Mouse (Mus musculus) embryonic facial prominence, embryonic 14.5 days (tissue): ENCODE data around the gene Dcpp3. TPM values are rescaled to one million over a fixed set of nuclear protein-coding genes. Genes with fewer than 3 reads are reported as not detected.
A peak's percentile ranks its signal among the peaks of the same experiment; 100 is the strongest.
"Not testable (repeated sequence)": the region's sequence is repeated elsewhere in the genome, so short reads cannot be mapped to it uniquely, and the experiment has no call there.

Experiments used
- ATAC-seq: fragments of 200-750 bp; cut with Nextera tagmentation; 2 replicates; pipeline ENCODE4 v1.8.0; 2017; ENCODE audit warnings: low read depth, moderate number of reproducible peaks, moderate TSS enrichment
- DNase-seq: peaks from one replicate; pipeline ENCODE4 v3.0.0-alpha.2; 2015; ENCODE audit warnings: low spot score
- H3K27ac ChIP-seq: fragments of 300-500 bp; sonication (generic); replicated peaks from 2 replicates; pipeline ENCODE4 v1.5.1; 2014; ENCODE audit warnings: low read depth, mild to moderate bottlenecking, low read length, moderate library complexity
- H3K27me3 ChIP-seq: fragments of 300-500 bp; sonication (generic); replicated peaks from 2 replicates; pipeline ENCODE4 v1.6.1; 2014; ENCODE audit warnings: low read length; ENCODE audit not compliant: control insufficient read depth, insufficient read depth
- H3K36me3 ChIP-seq: fragments of 300-500 bp; sonication (generic); 2 replicates; pipeline ENCODE4 v1.6.1; 2014; ENCODE audit warnings: low read length, mixed read lengths; ENCODE audit not compliant: control insufficient read depth, insufficient read depth
- H3K4me1 ChIP-seq: fragments of 300-500 bp; sonication (generic); 2 replicates; pipeline ENCODE4 v1.6.1; 2014; ENCODE audit warnings: antibody characterized with exemption, low read length; ENCODE audit not compliant: control insufficient read depth, insufficient read depth
- H3K4me2 ChIP-seq: fragments of 300-500 bp; sonication (generic); 2 replicates; pipeline ENCODE4 v1.6.1; 2014; ENCODE audit warnings: low read depth, mild to moderate bottlenecking, low read length, moderate library complexity, mixed read lengths
- H3K4me3 ChIP-seq: fragments of 300-500 bp; sonication (generic); 2 replicates; pipeline ENCODE4 v1.5.1; 2014; ENCODE audit warnings: low read depth, mild to moderate bottlenecking, low read length
- H3K9ac ChIP-seq: fragments of 300-500 bp; sonication (generic); 2 replicates; pipeline ENCODE4 v1.6.1; 2014; ENCODE audit warnings: low read depth, mild to moderate bottlenecking, low read length, moderate library complexity, mixed read lengths
- H3K9me3 ChIP-seq: fragments of 300-500 bp; sonication (generic); 2 replicates; pipeline ENCODE4 v1.6.1; 2016; ENCODE audit warnings: low read length; ENCODE audit not compliant: control insufficient read depth
- WGBS: fragments of 180-500 bp; shearing (Covaris S2); extraction: QIAGEN DNeasy Blood & Tissue Kit; methylation state at CpG from one replicate; pipeline ENCODE4 v1.1.7; 2014; 5-methylcytosine and 5-hydroxymethylcytosine counted together
- polyA plus RNA-seq: library from polyadenylated mRNA; unstranded; fragments of >200 nt; fragmentation: Nextera tagmentation; extraction: Ambion mirVana; gene quantifications from 2 replicates; pipeline ENCODE4 v1.2.1, GENCODE M21; 2014

Dcpp3 gene
- polyA plus RNA-seq, 1 experiment from 2014 or later, result 15.6 TPM

DNA sequence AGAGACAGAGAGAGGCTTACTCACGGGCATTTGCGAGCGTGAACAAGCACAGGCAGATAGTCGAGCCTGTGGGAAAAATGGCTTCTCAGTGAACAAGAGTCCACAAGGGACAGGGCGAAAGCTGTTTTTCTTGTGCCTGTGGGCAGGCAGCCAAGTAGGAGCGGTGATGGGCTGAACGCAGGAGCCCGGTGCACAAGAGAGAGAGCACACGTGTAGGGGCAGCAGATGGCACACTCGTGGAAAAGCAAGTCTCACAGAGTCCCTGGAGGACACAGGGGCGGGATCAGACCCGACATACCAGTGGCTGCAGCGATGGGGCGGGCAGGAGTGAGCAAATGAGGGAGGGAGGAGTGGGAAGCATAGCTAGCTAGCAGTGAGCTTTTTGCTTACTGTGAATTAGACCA, 7.8 kb downstream of the Dcpp3 start:
- WGBS, result 0% methylated on average over 14 of the region's 14 CpGs
- H3K27me3 ChIP-seq, result no peaks in the 10 kb centered on the region
- no peaks in the 10 kb centered on the region for H3K36me3 ChIP-seq

DNA sequence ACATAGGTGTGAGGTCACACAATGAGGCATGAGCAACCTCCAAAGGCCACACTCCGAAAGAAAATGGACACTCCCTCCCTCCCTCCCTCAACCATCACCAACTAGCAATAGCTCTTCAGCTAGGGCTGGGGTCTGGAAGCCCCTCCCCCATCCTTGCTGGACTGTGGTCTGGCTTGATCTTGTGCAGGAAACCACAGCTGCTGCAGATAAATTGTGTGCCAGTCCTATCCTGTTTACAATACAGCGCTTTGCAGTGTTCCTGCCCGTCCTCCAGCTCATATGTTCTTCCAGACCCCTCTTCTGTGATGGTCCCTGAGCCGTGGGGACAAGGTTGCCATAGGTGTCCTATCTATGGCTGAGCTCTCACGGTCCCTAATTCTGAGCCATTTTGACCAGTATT, 13.9 kb downstream of the Dcpp3 start:
- no peak overlapping the region for H3K4me2 ChIP-seq
- no peaks in the 10 kb centered on the region for H3K9me3 ChIP-seq
- no peaks in the 10 kb centered on the region for H3K27me3 ChIP-seq
- WGBS, result 83% methylated on average over 5 of the region's 5 CpGs
- no peaks in the 10 kb centered on the region for H3K4me1 ChIP-seq
- no peak overlapping the region for H3K9ac ChIP-seq
- H3K36me3 ChIP-seq, result no peaks in the 10 kb centered on the region
- ATAC-seq (no peak), DNase-seq (no peak)
- no peak overlapping the region for H3K4me3 ChIP-seq
- H3K27ac ChIP-seq, result no peak overlapping the region

More for the DNA sequence above, 7.8 kb downstream of the Dcpp3 start:
- peak overlapping the region; percentile 72 for H3K9ac ChIP-seq
- peak; percentile 85 for ATAC-seq
- peak overlapping the region; percentile 92 for H3K27ac ChIP-seq
- H3K9me3 ChIP-seq, result no peaks in the 10 kb centered on the region
- peak overlapping the region; percentile 68 for H3K4me2 ChIP-seq
- H3K4me1 ChIP-seq, result peaks cover 5% of the 10 kb centered on the region
- H3K4me3 ChIP-seq, result peak overlapping the region; percentile 55
- DNase-seq, result peak; percentile 93

DNA sequence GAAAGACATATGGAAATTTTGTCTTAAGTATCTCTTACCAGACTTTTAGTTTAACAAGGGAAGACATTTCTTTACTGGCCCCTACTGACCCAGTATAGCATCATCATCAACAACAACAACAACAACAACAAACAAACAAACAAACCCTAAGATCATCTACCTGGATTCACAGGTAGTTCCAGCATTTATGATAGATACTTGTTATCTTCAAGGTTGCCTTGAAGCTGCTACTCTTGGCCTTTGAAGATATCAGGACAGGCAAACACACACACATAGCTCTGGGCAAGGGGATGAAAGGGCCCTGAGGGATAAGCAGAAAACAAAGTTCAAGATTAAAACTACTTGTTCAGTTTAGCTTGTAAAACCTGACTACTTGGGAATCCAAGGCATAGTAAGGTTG, 24.1 kb downstream of the Dcpp3 start, which contains the start of gene Sbp:
Sbp (plus strand) TSS at position 301 of the 400 bp plus-strand sequence.
- H3K9ac ChIP-seq, result no peak within 1 kb of the TSS
- no peaks in the 10 kb centered on the region for H3K4me1 ChIP-seq
- no peak within 1 kb of the TSS for H3K4me2 ChIP-seq
- H3K27ac ChIP-seq, result no peak within 1 kb of the TSS
- H3K27me3 ChIP-seq, result no peaks in the 10 kb centered on the region
- no peaks in the 10 kb centered on the region for H3K36me3 ChIP-seq
- no peak for DNase-seq
- no peak within 1 kb of the TSS for H3K4me3 ChIP-seq
- no peaks in the 10 kb centered on the region for H3K9me3 ChIP-seq
- ATAC-seq, result no peak

DNA sequence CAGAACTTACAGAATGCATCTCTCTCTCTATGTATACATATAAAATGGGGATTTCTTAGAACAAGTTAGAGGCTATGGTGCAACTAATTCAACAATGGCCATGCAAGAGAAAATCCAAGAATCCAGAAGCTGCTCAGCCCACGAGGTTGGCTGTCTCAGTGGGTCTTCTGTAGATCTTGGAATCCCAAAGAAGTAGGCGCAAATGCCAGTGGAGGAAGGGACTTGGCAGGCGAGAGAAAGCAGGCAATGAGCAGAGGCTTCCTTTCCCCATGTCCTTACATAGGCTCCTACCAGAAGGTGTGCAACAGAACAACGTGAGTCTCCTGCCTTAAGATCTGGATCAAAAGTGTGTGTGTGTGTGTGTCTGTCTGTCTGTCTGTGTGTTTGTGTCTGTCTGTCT, 30.2 kb downstream of the Dcpp3 start:
- WGBS, result 74% methylated on average over 4 of the region's 4 CpGs
- not testable (repeated sequence) for H3K4me2 ChIP-seq, H3K9ac ChIP-seq, H3K4me1 ChIP-seq, H3K9me3 ChIP-seq, H3K27me3 ChIP-seq, H3K27ac ChIP-seq, ATAC-seq, H3K4me3 ChIP-seq, H3K36me3 ChIP-seq, DNase-seq

DNA sequence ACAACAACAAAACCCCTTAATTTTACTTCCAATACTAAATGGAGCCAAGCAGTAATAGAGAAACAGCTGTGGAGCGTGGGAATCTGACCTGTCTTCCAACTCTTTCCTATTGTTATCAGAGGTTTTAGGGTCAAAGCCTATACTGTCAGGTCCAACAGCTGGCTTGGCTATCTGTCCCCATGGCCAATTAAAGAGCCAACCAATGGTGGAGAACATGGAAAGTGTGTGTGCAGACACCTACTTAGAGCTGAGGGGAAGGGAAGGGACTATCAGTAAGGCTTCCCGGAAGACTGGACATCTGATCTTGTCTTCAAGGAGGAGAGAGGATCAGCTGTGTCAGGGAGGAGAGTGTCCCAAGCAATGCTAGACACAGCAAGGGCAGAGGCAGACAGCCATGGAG, 31.8 kb downstream of the Dcpp3 start:
- no peak overlapping the region for H3K4me2 ChIP-seq
- H3K9ac ChIP-seq, result no peak overlapping the region
- H3K9me3 ChIP-seq, result no peaks in the 10 kb centered on the region
- no peaks in the 10 kb centered on the region for H3K36me3 ChIP-seq
- H3K27me3 ChIP-seq, result no peaks in the 10 kb centered on the region
- ATAC-seq (no peak), DNase-seq (no peak)
- H3K4me1 ChIP-seq, result no peaks in the 10 kb centered on the region
- no peak overlapping the region for H3K4me3 ChIP-seq
- 89% methylated on average over 2 of the region's 2 CpGs for WGBS
- no peak overlapping the region for H3K27ac ChIP-seq

DNA sequence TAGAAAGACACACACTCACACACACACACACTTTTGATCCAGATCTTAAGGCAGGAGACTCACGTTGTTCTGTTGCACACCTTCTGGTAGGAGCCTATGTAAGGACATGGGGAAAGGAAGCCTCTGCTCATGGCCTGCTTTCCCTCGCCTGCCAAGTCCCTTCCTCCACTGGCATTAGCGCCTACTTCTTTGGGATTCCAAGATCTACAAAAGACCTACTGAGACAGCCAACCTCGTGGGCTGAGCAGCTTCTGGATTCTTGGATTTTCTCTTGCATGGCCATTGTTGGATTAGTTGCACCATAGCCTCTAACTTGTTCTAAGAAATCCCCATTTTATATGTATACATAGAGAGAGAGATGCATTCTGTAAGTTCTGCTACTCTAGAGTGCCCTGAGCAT, 33.6 kb downstream of the Dcpp3 start:
- not testable (repeated sequence) for H3K9ac ChIP-seq, H3K4me3 ChIP-seq, H3K9me3 ChIP-seq, DNase-seq, H3K4me2 ChIP-seq, ATAC-seq, H3K27ac ChIP-seq, H3K27me3 ChIP-seq, H3K36me3 ChIP-seq, H3K4me1 ChIP-seq
- 83% methylated on average over 4 of the region's 4 CpGs for WGBS

DNA sequence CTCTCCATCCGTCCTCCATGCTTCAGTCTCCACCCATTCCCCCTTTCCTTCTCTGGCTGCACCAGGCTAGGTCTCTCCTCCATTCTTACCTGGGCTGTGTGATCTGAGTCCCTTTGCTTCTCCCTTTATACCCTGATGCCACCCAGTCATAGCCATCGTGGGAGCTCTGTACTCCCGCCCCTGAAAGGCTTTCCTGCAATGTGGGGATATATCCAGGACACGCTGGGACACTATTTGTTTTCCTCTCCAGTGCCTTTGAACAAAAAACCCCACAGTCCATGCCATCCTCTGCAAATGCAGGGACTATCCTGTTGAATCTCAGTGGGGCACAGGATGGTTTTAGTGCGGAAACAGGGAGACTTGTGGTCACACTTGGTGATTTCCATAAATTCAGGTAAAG, 37.9 kb downstream of the Dcpp3 start, which contains the start of gene Sbpl:
Sbpl (minus strand) TSS at position 101 of the 400 bp plus-strand sequence.
- Histone ChIP-seq H3K36me3 (no peaks in the 10 kb centered on the region), H3K27me3 (no peaks in the 10 kb centered on the region), H3K9ac (no peak within 1 kb of the TSS), H3K9me3 (no peaks in the 10 kb centered on the region), H3K4me1 (no peaks in the 10 kb centered on the region), H3K4me3 (no peak within 1 kb of the TSS), H3K27ac (no peak within 1 kb of the TSS), H3K4me2 (no peak within 1 kb of the TSS)
- ATAC-seq (no peak), DNase-seq (no peak)
- 82% methylated on average over 5 of the region's 5 CpGs for WGBS

DNA sequence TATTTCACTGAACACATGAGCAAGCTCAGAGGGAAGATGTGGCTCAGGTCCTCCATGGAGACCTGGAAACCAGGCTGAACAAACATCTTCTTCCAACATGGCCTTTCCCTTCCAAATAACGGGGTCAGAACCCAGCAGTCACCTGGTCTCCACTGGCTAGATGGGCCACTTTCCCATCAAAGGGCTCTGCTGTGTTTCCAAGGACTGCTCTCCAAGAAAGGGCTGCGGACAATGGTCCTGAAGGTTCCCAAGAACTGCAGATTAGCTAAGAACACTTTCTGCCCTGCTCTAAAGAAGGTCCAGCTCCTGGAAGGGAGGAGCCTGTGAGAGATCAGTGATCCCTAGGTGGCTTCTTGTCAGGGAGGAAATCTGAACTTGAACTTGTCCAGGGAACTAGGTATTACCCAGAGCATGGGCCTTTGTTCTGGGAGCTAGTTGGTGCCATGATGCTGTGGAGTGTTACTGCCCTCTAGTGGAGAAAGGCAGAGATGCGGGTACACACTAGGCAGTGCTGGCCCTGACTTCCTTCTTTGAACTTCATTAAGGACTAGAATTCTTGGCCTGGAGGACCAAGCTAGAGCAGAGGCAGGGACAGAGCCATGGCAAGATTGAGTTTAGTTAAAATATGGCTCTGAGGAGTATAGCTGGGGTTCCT, 43.0 kb downstream of the Dcpp3 start:
- Histone ChIP-seq H3K4me3 (no peak overlapping the region), H3K9me3 (no peaks in the 10 kb centered on the region), H3K4me1 (no peaks in the 10 kb centered on the region), H3K4me2 (no peak overlapping the region), H3K27ac (no peak overlapping the region), H3K36me3 (no peaks in the 10 kb centered on the region), H3K27me3 (no peaks in the 10 kb centered on the region), H3K9ac (no peak overlapping the region)
- DNase-seq (peak; percentile 88), ATAC-seq (peak; percentile 94)
- 35% methylated on average over 3 of the region's 3 CpGs for WGBS

DNA sequence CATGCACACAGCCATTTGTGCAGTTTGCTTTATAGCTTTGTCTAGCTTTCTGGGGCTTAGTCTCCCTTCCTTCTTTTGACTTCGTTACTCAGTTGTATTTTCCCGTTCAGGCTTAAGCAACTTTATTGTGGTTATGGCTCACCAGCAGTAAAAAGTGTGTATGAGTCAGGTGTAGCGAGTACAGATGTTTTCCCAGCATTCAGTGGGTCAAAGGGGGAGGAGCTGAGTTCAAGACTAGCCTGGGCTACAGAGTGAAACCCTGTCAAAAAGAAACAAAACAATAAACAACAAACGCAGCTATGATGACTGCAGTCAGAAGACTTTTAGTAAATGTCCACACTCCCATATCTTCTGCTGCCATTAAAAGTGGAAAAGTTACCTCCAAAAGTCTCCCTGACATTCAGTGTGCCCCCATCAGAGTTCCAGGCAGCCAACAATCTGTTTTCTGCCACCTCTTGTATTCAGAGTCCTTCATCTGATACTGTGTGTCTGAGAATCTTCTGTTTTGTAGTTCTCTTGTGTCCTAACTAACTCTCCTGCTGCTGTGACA, 44.4 kb downstream of the Dcpp3 start:
- H3K4me3 ChIP-seq, result no peak overlapping the region
- DNase-seq (no peak), ATAC-seq (no peak)
- H3K9ac ChIP-seq, result no peak overlapping the region
- 65% methylated on average over 4 of the region's 4 CpGs for WGBS
- H3K27ac ChIP-seq, result no peak overlapping the region
- H3K36me3 ChIP-seq, result no peaks in the 10 kb centered on the region
- no peak overlapping the region for H3K4me2 ChIP-seq
- no peaks in the 10 kb centered on the region for H3K9me3 ChIP-seq
- no peaks in the 10 kb centered on the region for H3K27me3 ChIP-seq
- H3K4me1 ChIP-seq, result no peaks in the 10 kb centered on the region
